Mouse (Mus musculus) WW6 (cell line): ENCODE results near the gene Dlg5.
A peak's percentile ranks its signal among the peaks of the same experiment; 100 is the strongest.

Experiments used
- DNase-seq: peaks from one replicate; pipeline ENCODE4 v3.0.0-alpha.2; 2013; ENCODE audit warnings: low read depth, low spot score

The Dlg5 gene

GRCm38 (mm10) chr14:24245177-24246081 is at the start of gene Dlg5:
Dlg5 (minus strand) TSS chr14:24245920.
- DNase-seq, result no peak

- no peak for DNase-seq
Measured at GRCm38 (mm10) chr14:24293631-24294030, 47.9 kb upstream of the Dlg5 start.

DNA sequence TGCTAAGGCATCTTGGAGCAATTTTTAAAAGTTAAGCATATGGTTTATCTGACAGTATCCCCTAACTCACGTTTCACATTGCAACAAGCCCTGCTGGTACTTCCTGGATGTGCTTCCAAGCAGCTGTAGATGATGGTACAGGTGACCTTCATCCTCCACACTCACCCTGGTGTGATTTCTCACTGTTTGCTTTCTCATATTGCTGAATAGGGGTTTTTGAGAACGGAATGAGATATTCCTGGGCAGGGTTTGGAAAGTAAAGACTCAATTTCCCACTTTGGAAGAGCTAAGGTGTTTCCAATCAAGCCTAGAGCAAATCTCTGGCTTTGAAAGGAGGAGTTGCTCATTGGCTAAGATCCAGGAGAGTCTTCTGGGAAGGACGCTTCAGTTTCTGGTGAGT is 47.2 kb upstream of the Dlg5 start, which contains the start of gene E330034G19Rik:
E330034G19Rik (plus strand) TSS at position 301 of the 400 bp plus-strand sequence.
- DNase-seq, result no peak

GRCm38 (mm10) chr14:24290726-24291125 is 45.0 kb upstream of the Dlg5 start:
- DNase-seq, result no peak

DNA sequence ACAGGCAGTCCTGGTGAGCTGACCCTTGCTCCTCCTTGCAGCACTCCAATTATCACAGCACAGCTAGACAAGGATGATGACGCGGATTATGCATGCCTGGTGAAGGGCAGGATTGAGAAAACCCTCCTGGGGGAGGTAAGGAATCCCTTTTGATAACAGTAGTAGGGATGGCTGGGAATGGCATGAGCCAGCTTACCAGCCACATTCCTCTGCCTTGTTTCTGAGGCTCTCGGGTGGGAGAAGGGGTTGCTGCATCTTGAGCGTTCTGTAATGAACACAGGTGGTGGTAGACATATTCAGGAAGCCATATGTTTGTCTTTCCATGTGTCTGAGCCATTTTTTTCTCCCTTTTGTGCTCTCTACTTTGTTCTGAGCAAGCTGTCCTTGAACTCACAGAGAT is 40.4 kb upstream of the Dlg5 start:
- no peak for DNase-seq

- no peak for DNase-seq
Measured at GRCm38 (mm10) chr14:24282276-24282675, 36.6 kb upstream of the Dlg5 start.

DNA sequence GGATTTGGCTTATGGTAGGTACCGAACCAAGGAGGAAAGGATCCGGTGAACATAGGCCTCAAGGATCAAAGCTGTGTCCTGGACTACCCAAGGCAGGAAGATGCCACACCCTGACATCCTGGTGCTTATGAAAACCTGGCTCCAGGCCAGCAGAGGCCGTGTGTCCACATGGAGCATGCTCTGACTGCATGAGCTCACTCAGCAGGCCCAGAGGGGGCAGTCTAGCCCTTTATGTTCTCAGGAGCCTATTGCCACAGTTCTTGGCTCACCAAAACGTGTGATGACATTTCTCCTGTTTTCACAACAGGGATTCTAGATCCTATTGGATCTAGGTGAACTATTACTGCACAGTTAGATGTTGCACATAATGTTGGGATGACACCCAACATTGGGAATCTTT is 35.6 kb upstream of the Dlg5 start:
- DNase-seq, result no peak

GRCm38 (mm10) chr14:24275534-24275933 is 29.8 kb upstream of the Dlg5 start:
- no peak for DNase-seq

- no peak for DNase-seq
Measured at GRCm38 (mm10) chr14:24273575-24273974, 27.9 kb upstream of the Dlg5 start.

- DNase-seq, result no peak
Measured at GRCm38 (mm10) chr14:24269571-24269970, 23.9 kb upstream of the Dlg5 start.

- no peak for DNase-seq
Measured at GRCm38 (mm10) chr14:24262915-24263314, 17.2 kb upstream of the Dlg5 start.

- DNase-seq, result no peak
Measured at GRCm38 (mm10) chr14:24262382-24262781, 16.7 kb upstream of the Dlg5 start.

GRCm38 (mm10) chr14:24260391-24260790 is 14.7 kb upstream of the Dlg5 start:
- no peak for DNase-seq

DNA sequence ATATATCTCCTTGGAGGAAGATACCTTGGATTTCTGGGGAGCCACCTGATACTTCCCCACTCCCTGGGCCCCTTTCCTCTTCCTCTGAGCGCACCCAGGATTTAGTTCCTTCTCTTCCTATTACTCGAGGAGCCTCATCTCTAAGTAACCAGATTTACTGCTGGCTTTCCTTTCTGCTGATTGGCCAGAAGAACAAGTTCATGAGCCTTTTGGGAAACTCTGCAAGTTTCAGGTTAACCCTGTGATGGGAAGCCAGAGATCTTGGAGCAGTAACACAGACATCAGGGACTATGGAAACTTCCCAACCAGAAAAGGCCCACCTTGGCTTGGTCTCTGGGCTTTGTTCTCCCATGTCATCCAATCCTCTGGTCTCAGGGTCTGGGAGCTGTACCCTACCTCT is 10.2 kb upstream of the Dlg5 start:
- DNase-seq, result no peak

DNA sequence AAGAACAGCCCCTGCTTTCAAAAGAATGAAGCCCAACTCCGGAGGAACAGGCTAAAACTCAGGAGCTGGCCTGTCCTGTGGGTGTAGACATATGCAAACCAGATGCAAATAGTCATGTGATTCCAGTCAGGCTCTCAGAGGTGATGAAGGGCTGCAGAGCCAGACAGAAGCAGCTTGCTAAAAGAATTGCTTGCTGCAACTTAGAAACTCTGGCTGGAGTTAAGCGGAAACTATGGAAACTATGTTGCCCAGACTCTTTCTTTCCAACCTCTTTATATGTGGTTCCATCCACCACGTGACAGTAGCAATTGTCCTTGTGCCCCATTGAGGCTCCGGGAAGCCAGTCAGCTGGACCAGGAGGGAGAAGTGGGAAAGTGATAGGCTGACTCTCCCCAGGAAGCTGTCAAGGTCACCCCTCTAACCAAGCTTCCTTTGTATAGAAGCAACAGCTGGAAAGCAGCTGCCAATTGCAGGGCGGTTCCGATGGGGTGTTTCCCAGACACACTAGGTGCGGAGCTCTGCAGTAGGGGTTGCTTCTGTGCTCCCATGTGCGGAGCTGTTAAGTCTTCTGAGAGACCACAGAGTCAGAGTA is 8.0 kb upstream of the Dlg5 start:
- peak; percentile 71 for DNase-seq

- no peak for DNase-seq
Measured at GRCm38 (mm10) chr14:24251326-24251725, 5.6 kb upstream of the Dlg5 start.

DNA sequence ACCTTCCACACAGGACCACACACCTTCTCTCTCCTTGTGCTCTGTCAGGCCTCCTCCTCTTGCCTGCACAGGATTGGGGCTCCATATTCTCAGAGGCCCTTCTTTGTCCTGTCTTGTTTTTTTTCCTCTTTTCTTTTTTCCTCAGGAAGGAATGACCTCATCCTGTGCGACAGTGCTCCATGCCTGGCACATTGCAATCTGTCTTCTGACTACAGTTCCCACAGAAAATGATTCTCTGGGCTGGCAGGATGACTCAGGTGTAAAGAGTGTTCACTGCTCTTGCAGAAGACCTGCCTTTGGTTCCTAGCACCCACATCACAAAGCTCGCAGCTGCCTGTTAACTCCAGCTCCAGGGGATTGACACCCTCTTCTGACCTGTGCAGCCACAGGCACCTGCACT is 4.2 kb upstream of the Dlg5 start:
- DNase-seq, result no peak

DNA sequence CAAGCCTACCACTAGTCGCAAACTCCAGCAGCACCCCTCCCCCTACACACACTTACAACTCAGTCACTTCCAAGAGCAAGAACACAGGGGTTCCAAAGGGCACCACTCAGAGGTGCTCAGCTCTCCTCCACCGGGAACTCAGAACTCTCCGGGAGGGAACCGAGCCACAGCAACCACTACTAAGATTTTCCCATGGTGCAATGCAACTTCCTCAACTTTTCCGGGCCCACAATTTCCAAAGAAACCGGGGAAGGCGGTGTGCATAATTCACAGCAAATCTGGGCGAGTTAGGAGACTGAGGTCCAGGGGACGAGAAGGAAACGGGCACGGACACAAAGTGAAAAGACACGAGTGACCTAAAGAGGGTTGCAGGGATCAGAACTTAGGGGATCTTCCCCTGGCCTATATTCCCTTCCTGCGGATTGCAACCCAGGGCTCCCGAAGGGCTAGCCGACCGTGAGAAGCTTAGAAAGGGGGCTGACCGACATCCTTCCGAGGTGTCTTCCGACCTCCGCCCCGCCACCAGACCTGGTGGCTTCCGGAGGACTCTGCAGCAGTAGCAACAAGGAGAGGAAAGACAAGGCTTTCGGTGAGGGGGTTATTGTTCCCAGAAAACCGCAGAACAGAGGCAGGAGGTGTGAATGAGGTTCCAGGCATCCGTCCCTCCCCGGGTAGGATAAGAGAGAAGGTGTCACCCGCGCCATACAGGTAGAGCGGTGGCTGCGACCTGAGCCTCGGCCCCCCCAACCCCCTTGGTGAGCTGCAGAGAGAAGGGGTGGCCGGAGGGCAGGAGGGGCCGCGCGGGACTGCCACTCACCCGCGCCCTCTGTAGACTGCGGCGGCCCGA is 1.2 kb downstream of the Dlg5 start:
- no peak for DNase-seq

DNA sequence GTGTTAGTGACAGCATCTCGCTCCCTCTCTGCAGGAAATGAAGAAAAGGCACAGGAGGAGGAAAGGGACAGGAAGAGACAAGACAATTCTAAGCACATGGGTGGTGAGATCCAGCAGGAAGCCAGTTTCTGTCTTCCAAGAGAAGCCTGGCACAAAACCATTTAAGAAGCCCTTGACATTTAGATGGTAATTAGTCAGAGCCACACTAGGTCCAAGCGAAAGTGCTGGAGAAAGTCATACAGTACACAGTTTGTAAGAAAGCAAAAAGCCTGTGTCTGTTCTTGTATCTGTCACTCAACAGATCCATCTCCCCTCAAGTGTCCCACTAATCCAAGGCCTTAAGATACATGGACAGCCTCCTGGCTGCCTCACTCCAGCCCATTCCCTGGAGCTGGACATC is 3.7 kb downstream of the Dlg5 start:
- DNase-seq, result no peak

GRCm38 (mm10) chr14:24240831-24241230 is 4.9 kb downstream of the Dlg5 start:
- no peak for DNase-seq

DNA sequence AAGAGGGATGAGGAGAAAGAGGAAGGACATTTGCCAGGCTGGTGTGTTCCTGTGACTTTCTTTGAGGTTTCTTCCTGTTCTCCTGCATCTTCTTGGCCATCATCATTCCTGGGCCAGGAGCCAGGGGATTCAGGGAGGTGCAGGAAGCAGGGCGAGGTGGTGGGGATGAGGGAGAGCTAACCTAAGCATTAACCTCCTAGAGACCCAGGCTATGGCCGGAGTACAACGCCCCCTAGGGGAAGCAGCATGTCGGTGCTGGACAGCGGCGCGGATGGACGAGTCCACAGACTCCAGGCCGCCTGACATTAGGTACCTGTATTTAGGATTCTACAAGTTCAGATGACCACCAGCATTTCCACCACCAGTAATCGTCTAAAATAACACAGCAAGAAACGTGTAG is 6.1 kb downstream of the Dlg5 start:
- DNase-seq, result no peak

DNA sequence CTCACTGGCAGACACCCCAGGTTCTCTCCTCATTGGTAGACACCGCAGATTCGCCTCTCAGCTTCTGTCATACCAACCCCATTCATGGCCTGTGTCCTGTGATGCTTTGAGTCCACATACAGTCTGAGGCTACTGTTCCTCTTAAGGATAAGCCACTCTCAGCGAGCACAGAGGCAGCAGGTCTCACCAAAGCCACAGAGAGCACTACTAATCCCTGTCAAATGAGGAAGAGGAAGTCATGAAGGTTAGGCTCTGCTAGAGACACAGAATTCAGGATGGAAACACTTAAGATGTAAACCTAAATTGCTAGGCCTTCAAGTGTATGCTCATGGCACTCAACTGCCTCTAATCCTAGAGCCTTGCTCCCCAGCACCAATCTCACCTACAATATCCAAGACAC is 9.8 kb downstream of the Dlg5 start:
- DNase-seq, result no peak
